Mouse (Mus musculus) liver, postnatal 0 days (tissue): ENCODE results near the gene Hoxb9.

ENCODE experiments used
- CTCF ChIP-seq: sonication (generic); IDR thresholded peaks from 2 replicates; pipeline ENCODE4 v1.5.1; 2016; ENCODE audit warnings: antibody characterized with exemption, low read depth
- EP300 ChIP-seq: IDR thresholded peaks from 2 replicates; pipeline ENCODE4 v1.6.1; 2016; ENCODE audit warnings: antibody characterized with exemption, low read depth, mild to moderate bottlenecking

DNA sequence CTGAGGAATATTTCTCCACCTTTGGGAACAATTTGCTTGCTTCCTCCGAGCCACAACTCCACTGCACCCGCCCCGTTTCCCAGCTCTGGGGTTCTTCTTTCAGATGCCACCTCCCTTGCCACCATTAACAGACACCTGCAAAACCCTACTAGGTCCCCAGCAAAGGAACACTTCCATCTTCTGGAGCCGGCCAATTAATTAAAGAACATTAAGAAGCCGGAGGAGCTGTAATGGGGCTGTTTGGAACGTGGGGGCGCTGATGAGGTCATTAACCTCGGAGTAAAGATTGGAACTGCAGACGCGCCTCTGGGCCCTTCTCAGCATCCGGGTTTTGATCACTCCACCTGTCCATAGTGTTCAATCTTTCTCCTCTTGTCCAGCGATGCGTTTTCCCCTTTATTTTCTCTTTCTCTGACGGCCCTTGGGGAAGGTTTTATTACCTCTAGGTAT lies 15.2 kb upstream of the Hoxb9 start:
- TF ChIP-seq CTCF (no peak), EP300 (no peak)
